Mouse (Mus musculus): ENCODE measurements around the gene Apon.
"Not testable (repeated sequence)": the region's sequence is repeated elsewhere in the genome, so short reads cannot be mapped to it uniquely, and the experiment has no call there.

Gene Apon

GRCm38 (mm10) chr10:128275374-128275773 is 21.5 kb downstream of the Apon start:
- not testable (repeated sequence) for DNase-seq (ENCODE audit: low spot score)

DNA sequence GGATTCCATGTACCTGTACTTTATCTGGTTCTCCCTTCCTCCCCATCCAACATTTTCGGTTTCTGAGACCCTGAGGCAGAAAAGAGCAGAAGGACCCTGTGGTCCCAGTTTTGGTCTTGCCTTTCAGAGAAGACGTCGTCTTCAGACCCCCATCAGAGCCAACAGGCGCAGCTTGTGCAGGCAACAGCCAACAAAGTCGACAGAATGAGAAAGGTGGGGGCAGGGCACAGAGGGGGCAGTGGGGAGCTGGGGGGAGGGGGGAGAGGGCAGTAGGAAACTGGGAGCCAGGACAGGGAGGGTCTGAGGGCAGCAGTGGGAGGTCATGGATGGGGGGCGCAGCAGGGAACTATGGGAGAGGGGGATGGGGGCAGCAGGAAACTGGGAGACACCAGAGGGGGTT is 24.3 kb downstream of the Apon start:
- no peak for DNase-seq (ENCODE audit: low spot score)

GRCm38 (mm10) chr10:128280943-128281342 is 27.0 kb downstream of the Apon start:
- DNase-seq (ENCODE audit: low spot score), result no peak

- DNase-seq (ENCODE audit: low spot score), result no peak
Observed at GRCm38 (mm10) chr10:128281682-128282081, 27.8 kb downstream of the Apon start.

- DNase-seq (ENCODE audit: low spot score), result no peak
Observed at GRCm38 (mm10) chr10:128282886-128283450, 29.1 kb downstream of the Apon start.

DNA sequence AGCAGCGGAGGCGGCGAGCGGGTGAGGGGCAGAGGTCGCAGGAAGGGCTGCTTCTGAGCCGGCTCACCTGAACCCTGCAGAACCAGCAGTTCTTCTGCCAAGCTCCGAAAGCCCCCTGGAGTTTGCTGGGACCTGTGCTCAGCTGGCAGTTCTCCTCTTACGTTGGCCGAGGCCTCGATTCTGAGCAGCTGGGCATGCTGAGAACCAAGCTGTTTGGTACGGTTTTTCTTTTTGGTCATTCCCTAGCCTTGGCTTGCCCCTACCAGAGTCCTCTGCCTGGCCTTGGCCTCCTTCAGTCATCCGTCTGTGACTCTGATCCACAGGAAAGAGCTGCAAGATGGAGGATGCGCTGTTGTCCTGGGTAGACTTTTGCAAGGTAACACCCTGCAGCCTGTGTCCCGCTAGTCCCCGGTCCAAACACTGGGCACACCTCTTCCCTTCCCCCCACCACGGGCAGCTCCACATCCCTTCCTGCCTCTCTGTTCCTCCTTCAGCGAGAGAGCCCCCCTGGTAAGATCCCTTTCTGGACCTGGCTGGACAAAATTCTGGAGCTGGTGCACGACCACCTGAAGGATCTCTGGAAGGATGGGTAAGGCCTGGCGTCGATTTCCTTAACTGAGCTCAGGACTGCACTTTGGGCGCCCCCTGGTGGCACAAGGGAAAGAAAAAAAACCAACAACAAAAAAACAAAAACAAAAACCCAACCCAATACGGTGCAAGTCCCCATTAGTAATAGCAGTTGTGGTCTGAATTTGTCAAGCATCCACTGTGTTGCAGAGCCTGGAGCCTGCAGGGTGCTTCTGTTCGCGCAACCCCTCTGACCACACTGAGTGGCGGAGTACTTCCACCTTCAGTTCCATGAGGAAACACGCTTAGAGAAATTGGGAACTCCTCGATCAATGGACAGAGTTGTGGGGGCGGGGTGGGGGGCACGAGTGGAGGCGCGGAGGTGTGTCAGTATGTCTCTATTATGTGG is 30.0 kb downstream of the Apon start:
- DNase-seq (ENCODE audit: low spot score), result peak; percentile 49

DNA sequence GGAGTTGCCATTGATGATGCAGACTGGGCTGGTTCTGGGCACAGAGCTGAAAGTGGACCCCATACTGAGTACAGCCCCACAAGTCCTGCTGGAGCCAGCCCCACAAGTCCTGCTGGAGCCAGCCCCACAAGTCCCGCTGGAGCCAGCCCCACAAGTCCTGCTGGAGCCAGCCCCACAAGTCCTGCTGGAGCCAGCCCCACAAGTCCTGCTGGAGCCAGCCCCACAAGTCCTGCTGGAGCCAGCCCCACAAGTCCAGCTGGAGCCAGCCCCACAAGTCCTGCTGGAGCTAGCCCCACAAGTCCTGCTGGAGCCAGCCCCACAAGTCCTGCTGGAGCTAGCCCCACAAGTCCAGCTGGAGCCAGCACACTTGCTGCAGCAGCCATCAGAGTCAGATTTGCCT is 36.7 kb downstream of the Apon start:
- not testable (repeated sequence) for DNase-seq (ENCODE audit: low spot score)

GRCm38 (mm10) chr10:128296370-128297090 is 42.6 kb downstream of the Apon start:
- no peak for DNase-seq (ENCODE audit: low spot score)

- no peak for DNase-seq (ENCODE audit: low spot score)
Observed at GRCm38 (mm10) chr10:128297221-128297620, 43.3 kb downstream of the Apon start.

- no peak for DNase-seq (ENCODE audit: low spot score)
Observed at GRCm38 (mm10) chr10:128297622-128298021, 43.7 kb downstream of the Apon start.

DNA sequence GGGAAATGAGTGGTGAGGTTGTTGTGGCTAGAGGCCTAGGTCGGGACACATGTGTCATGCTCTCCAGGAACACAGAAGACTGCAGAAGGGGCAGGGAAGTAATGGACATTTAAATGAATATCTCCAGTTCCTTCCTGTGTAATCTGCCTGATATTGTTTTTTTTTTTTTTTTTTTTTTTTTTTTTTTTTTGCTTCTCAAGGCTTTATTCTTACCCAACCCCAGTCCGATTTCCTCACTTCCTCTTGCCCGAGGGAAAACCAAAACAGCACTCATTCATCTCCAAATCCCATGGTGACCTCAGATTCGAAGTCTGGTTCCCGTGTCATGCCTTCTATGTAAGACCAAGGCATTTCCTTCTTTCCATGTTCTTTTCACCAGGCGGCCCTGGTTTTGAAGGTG is 44.3 kb downstream of the Apon start:
- no peak for DNase-seq (ENCODE audit: low spot score)

DNA sequence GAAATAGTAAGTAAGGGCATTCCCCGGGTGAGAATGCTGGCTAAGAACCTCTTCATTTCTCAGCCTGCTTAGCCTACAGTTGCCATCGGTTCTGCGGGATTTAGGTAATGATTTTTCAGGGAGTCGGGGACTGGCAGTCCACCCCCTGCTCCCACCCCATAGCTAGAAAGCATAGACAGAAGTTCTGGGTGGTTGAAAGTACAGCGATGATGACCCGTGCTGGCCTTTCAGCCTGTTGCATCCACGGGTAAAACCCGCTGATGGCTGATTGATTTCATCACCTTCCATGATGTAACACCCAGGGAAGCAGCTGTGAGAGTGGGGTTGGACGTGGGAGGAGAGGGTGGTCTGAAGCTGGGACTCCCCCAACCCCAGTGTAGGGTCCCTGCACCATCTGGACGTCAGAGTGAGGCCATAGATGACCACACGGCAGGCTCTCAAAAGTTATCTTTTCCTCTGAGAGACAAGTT is 44.8 kb downstream of the Apon start, which contains the start of gene Il23a:
Gene Il23a (minus strand): TSS at position 51 of the 470 bp plus-strand sequence.
- no peak for DNase-seq (ENCODE audit: low spot score)

- DNase-seq (ENCODE audit: low spot score), result no peak
Observed at GRCm38 (mm10) chr10:128302357-128302756, 48.5 kb downstream of the Apon start.

DNA sequence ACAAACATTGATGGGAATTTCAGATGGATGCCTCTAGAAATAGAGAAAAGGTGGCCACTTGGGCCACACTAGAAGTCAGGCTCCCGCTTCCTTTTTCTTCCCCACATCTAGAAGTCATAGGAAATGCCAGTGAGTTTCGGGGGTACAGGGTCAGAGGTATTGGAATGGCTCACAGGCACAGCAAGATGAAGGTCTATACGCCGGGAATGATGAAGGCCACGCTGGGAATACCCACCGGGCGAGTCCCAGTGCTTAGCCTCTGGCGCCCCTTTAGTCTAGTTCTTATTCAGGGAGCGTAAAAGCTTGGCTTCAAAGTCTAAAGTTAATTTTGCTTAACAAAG is 48.9 kb downstream of the Apon start:
- DNase-seq (ENCODE audit: low spot score), result no peak

- DNase-seq (ENCODE audit: low spot score), result peak; percentile 100
Observed at GRCm38 (mm10) chr10:128303126-128304021, 49.5 kb downstream of the Apon start, which contains the start of gene Pan2. Gene Pan2, plus strand, starts transcription at chr10:128303335.

Measured in ovary, postnatal 10 days (tissue).